Mouse (Mus musculus) heart, embryonic 16.5 days (tissue): Measurements from ENCODE around the gene Taf1c. TPM values are rescaled to one million over a fixed set of nuclear protein-coding genes. Genes with fewer than 3 reads are reported as not detected.

Source experiments
- ATAC-seq: fragments of 200-750 bp; cut with Nextera tagmentation; replicated peaks from 2 replicates; pipeline ENCODE4 v1.8.0; 2017; ENCODE audit warnings: moderate number of reproducible peaks; ENCODE audit not compliant: insufficient read depth, low FRiP score; ENCODE audit errors: extremely low read depth
- H3K27ac ChIP-seq: fragments of 300-500 bp; sonication (generic); 2 replicates; pipeline ENCODE4 v1.5.1; 2014; ENCODE audit warnings: mild to moderate bottlenecking, low read length, control low read depth, moderate library complexity
- H3K27me3 ChIP-seq: fragments of 300-500 bp; sonication (generic); 2 replicates; pipeline ENCODE4 v1.6.1; 2014; ENCODE audit warnings: low read length, mixed read lengths; ENCODE audit not compliant: control insufficient read depth, insufficient read depth
- H3K36me3 ChIP-seq: fragments of 300-500 bp; sonication (generic); 2 replicates; pipeline ENCODE4 v1.6.1; 2014; ENCODE audit not compliant: control insufficient read depth, insufficient read depth
- H3K4me1 ChIP-seq: fragments of 300-500 bp; sonication (generic); 2 replicates; pipeline ENCODE4 v1.6.1; 2014; ENCODE audit warnings: low read length, mixed read lengths; ENCODE audit not compliant: control insufficient read depth, insufficient read depth
- H3K4me2 ChIP-seq: fragments of 300-500 bp; sonication (generic); 2 replicates; pipeline ENCODE4 v1.6.1; 2014; ENCODE audit warnings: low read depth, mild to moderate bottlenecking, control low read depth, low read length
- H3K4me3 ChIP-seq: fragments of 300-500 bp; sonication (generic); 2 replicates; pipeline ENCODE4 v1.5.1; 2014; ENCODE audit warnings: mild to moderate bottlenecking, control low read depth, low read length
- H3K9ac ChIP-seq: fragments of 300-500 bp; sonication (generic); 2 replicates; pipeline ENCODE4 v1.6.1; 2014; ENCODE audit warnings: low read length, control low read depth
- H3K9me3 ChIP-seq: fragments of 300-500 bp; sonication (generic); replicated peaks from 2 replicates; pipeline ENCODE4 v1.6.1; 2016; ENCODE audit warnings: low read length; ENCODE audit not compliant: control insufficient read depth
- WGBS: fragments of 180-500 bp; shearing (Covaris S2); extraction: QIAGEN DNeasy Blood & Tissue Kit; methylation state at CpG from one replicate; pipeline ENCODE4 v1.1.7; 2014; 5-methylcytosine and 5-hydroxymethylcytosine counted together
- polyA plus RNA-seq: library from polyadenylated mRNA; unstranded; fragments of >200 nt; fragmentation: Nextera tagmentation; extraction: Ambion mirVana; gene quantifications from 2 replicates; pipeline ENCODE4 v1.2.1, GENCODE M21; 2015

Gene Taf1c
- polyA plus RNA-seq, 1 experiment from 2014 or later: 9.4 TPM

- no peak overlapping the region for H3K27ac ChIP-seq
- no peak overlapping the region for H3K4me3 ChIP-seq
- 44% methylated on average over 5 of the region's 5 CpGs for WGBS
- H3K4me1 ChIP-seq: no peaks in the 10 kb centered on the region
- no peak for ATAC-seq
- no peaks in the 10 kb centered on the region for H3K9me3 ChIP-seq
- H3K36me3 ChIP-seq: no peaks in the 10 kb centered on the region
- no peaks in the 10 kb centered on the region for H3K27me3 ChIP-seq
- no peak overlapping the region for H3K4me2 ChIP-seq
- H3K9ac ChIP-seq: no peak overlapping the region
Measured at GRCm38 (mm10) chr8:119618887-119619286, 13.9 kb upstream of the Taf1c start.

DNA sequence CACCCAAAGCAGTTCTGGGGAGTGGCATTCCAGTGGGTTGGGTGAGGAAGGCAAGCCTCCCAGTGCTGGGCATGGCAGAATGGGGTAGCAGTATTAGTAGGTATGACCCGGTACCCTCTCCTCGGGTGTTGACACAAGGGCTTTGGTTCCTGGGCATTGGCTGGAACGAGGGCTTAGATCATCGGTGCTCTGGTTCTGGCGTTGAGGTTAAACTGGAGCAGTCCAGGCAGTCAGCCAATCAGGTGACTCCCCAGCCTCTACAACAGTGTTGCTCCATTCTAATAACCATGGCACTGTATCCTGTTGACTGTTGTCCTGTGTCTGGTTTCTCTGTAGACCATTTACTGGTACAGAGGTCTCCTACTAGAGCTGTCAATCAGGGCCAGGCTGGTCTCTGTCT is 12.6 kb upstream of the Taf1c start:
- Histone ChIP-seq H3K9me3 (no peaks in the 10 kb centered on the region), H3K4me3 (no peak overlapping the region), H3K9ac (no peak overlapping the region), H3K27ac (no peak overlapping the region), H3K36me3 (no peaks in the 10 kb centered on the region), H3K4me2 (no peak overlapping the region), H3K27me3 (no peaks in the 10 kb centered on the region), H3K4me1 (no peaks in the 10 kb centered on the region)
- 72% methylated on average over 5 of the region's 5 CpGs for WGBS
- no peak for ATAC-seq

DNA sequence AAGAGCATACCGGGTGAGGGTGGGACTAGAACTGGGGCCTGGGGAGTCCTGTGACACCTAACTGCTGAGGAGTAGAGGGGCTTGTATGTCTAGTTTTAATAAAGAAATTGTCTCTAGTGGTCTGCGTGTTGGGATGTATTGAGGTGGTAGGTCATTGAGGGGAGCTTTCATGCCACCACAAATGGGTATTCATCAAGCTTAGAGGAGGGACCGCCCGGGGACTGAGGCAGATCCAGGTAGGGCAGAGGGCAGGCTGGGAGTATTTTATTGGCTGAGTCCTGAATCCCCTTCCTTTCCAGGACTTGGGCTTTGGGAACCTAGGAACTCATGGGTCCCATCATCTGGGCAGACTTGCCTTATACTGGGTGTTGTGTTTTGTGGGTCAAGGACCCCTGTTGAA is 11.8 kb upstream of the Taf1c start:
- Histone ChIP-seq H3K4me3 (no peak overlapping the region), H3K9ac (no peak overlapping the region), H3K36me3 (no peaks in the 10 kb centered on the region), H3K27ac (no peak overlapping the region), H3K27me3 (no peaks in the 10 kb centered on the region), H3K4me1 (no peaks in the 10 kb centered on the region), H3K4me2 (no peak overlapping the region), H3K9me3 (no peaks in the 10 kb centered on the region)
- ATAC-seq: no peak
- WGBS: 85% methylated on average over 4 of the region's 4 CpGs

GRCm38 (mm10) chr8:119616358-119616757 is 11.3 kb upstream of the Taf1c start:
- no peaks in the 10 kb centered on the region for H3K36me3 ChIP-seq
- H3K4me2 ChIP-seq: no peak overlapping the region
- no peaks in the 10 kb centered on the region for H3K9me3 ChIP-seq
- no peaks in the 10 kb centered on the region for H3K4me1 ChIP-seq
- no peak overlapping the region for H3K9ac ChIP-seq
- 52% methylated on average over 7 of the region's 7 CpGs for WGBS
- H3K27me3 ChIP-seq: no peaks in the 10 kb centered on the region
- no peak overlapping the region for H3K27ac ChIP-seq
- no peak overlapping the region for H3K4me3 ChIP-seq
- no peak for ATAC-seq

DNA sequence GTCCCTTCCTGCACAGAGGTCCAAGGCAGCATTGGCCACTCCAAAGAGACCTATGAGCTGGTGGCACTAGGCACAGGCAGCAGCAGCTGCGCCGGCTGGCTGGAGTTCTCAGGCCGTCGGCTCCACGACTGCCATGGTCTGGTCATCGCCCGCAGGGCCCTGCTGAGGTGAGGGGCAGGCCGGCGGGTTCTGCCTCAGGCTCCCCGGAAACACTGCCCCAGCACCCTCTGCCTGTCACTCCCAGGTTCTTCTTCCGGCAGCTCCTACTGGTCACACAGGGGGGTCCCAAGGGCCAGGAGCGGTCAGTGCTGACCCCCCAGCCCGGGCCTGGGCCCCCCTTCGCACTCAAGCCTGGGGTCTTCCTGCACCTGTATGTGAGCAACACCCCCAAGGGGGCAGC is 10.1 kb upstream of the Taf1c start:
- ATAC-seq: no peak
- no peaks in the 10 kb centered on the region for H3K27me3 ChIP-seq
- H3K36me3 ChIP-seq: no peaks in the 10 kb centered on the region
- WGBS: 71% methylated on average over 14 of the region's 14 CpGs
- no peak overlapping the region for H3K9ac ChIP-seq
- no peak overlapping the region for H3K4me3 ChIP-seq
- H3K27ac ChIP-seq: no peak overlapping the region
- H3K4me1 ChIP-seq: no peaks in the 10 kb centered on the region
- H3K4me2 ChIP-seq: no peak overlapping the region
- no peaks in the 10 kb centered on the region for H3K9me3 ChIP-seq

GRCm38 (mm10) chr8:119612471-119612870 is 7.4 kb upstream of the Taf1c start, which contains the start of gene Adad2:
Gene Adad2, plus strand, starts transcription at chr8:119612747.
- no peak for ATAC-seq
- H3K4me2 ChIP-seq: no peak within 1 kb of the TSS
- WGBS: 73% methylated on average over 26 of the region's 26 CpGs
- H3K9me3 ChIP-seq: peaks cover 4% of the 10 kb centered on the region
- H3K4me1 ChIP-seq: no peaks in the 10 kb centered on the region
- no peaks in the 10 kb centered on the region for H3K27me3 ChIP-seq
- no peak within 1 kb of the TSS for H3K4me3 ChIP-seq
- H3K9ac ChIP-seq: no peak within 1 kb of the TSS
- no peak within 1 kb of the TSS for H3K27ac ChIP-seq
- H3K36me3 ChIP-seq: no peaks in the 10 kb centered on the region

DNA sequence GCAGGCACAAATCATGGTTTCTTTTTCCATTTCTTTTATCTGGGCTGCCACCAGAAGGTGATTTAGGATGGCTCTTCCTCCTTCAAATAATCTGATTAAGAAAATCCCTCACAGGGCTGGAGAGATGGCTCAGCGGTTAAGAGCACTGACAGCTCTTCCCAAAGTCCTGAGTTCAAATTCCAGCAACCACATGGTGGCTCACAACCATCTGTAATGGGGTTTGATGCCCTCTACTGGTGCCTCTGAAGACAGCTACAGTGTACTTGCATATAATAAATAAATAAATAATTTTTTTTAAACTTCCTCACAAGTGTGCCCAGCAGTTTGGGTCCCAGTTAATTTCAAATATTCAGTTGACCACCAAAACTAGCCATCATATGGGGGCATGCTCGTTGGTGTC is 1.2 kb upstream of the Taf1c start:
- Histone ChIP-seq H3K27me3 (no peaks in the 10 kb centered on the region), H3K9me3 (peaks cover 4% of the 10 kb centered on the region), H3K27ac (no peak overlapping the region), H3K9ac (no peak overlapping the region), H3K36me3 (peaks cover 3% of the 10 kb centered on the region; the same call in 1 of the 2 replicates), H3K4me3 (no peak overlapping the region), H3K4me2 (no peak overlapping the region), H3K4me1 (peaks cover 10% of the 10 kb centered on the region)
- no peak for ATAC-seq
- 81% methylated on average over 2 of the region's 2 CpGs for WGBS

DNA sequence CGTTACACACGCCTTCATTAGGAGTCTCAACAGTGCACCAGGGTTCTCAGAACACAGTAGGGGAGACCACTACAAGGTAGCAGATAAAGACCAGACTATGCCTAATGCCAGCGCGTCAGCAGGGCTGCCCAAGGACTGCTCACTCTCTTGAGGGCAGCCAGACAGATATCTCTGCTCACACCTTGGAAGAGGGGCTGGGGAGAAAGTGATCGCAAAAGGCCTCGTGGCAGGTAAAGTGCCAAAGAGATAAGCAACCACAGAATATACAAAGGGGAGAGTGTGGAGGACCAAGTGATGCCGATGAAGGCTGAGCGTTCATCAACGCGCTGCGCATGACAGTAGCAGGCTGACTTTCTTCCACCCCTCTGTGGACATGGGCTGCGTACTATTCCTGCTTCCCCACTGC is 621 bp downstream of the Taf1c start:
- Histone ChIP-seq H3K4me3 (peak overlapping the region; percentile 92), H3K9ac (peak overlapping the region; percentile 91), H3K27ac (no peak overlapping the region; the same call in 1 of the 2 replicates), H3K9me3 (peaks cover 4% of the 10 kb centered on the region), H3K4me1 (peaks cover 10% of the 10 kb centered on the region), H3K4me2 (peak overlapping the region; percentile 77), H3K27me3 (no peaks in the 10 kb centered on the region), H3K36me3 (peaks cover 15% of the 10 kb centered on the region)
- 20% methylated on average over 12 of the region's 12 CpGs for WGBS
- ATAC-seq: no peak

DNA sequence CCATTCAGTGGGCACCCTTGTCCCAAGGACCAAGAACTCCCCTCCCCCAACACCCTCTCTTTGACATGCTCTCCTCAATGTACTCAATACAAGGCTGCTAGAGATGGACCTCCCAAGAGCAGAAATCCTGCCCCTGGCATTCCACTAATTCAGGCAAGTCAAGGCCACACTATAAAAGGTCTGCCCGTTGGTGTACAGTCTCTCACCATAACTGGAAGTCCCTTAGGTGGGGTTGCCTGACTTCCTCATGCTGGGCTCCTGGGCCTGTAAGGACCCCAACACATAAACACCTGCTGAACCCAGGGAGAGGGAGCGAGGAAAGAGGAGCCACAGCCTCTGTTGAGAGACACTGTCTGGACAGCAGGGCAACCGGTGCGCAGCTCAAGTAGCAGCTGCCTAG is 1.3 kb downstream of the Taf1c start:
- Histone ChIP-seq H3K27me3 (no peaks in the 10 kb centered on the region), H3K4me1 (peaks cover 10% of the 10 kb centered on the region), H3K4me3 (peak overlapping the region; percentile 92), H3K36me3 (peaks cover 15% of the 10 kb centered on the region), H3K27ac (no peak overlapping the region), H3K9ac (peak overlapping the region; percentile 91; the same call in 1 of the 2 replicates), H3K4me2 (peak overlapping the region; percentile 77), H3K9me3 (no peaks in the 10 kb centered on the region; the same call in 1 of the 2 replicates)
- no peak for ATAC-seq
- 90% methylated on average over 4 of the region's 4 CpGs for WGBS
